Mouse (Mus musculus) liver, embryonic 14.5 days (tissue): ENCODE results near the gene Synj1.

Experiments
- CTCF ChIP-seq: IDR thresholded peaks from 2 replicates; pipeline ENCODE4 v1.5.1; 2016; ENCODE audit warnings: antibody characterized with exemption, low read depth, control low read depth
- EP300 ChIP-seq: IDR thresholded peaks from 2 replicates; pipeline ENCODE4 v1.6.1; 2016; ENCODE audit warnings: antibody characterized with exemption, low read depth

DNA sequence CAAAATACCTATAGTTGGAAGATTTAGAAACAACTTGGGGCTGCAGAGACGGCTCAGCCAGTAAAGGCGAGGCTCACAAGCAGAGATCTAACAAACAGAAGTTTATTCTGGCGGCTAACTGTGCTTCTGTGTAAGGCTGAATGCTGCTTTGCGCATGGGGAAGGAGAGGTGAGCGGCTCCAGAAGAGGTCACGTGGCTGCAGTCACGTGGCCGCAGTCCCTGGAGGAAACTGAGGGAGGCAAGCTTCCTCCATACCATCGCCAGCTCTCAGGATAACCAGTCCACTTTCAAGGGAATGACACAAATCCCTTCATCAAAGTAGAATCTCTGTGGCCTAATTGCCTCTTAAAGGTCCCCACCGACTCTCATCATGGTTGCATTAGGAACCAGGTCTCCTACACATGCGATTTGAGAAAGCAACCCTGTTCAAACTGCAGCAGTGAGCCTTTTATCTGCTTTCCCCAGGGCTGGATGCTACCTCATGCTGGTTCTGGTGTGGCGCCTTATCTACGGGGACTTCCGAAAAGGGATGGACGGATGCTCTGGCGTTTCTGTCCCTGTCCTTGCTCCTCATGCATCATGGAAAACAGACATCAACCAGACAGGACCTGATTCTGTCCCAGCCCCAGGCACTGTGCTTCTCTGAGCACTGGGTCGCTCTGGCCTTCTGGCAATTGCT lies 100.1 kb downstream of the Synj1 start:
- no peak for TF ChIP-seq CTCF
- TF ChIP-seq EP300, result no peak
